Mouse (Mus musculus): ENCODE data around the gene Gm3636.
"Not testable (repeated sequence)": the region's sequence is repeated elsewhere in the genome, so short reads cannot be mapped to it uniquely, and the experiment has no call there.

Gm3636 gene

GRCm38 (mm10) chr14:6742232-6742631 lies at the start of gene Gm3636:
TSS of gene Gm3636 (minus strand) at chr14:6742332.
- DNase-seq, result not testable (repeated sequence)

GRCm38 (mm10) chr14:6774311-6774710 lies 32.2 kb upstream of the Gm3636 start, which contains the start of gene Gm8362:
TSS of gene Gm8362 (minus strand) at chr14:6774411.
- DNase-seq, result not testable (repeated sequence)

DNA sequence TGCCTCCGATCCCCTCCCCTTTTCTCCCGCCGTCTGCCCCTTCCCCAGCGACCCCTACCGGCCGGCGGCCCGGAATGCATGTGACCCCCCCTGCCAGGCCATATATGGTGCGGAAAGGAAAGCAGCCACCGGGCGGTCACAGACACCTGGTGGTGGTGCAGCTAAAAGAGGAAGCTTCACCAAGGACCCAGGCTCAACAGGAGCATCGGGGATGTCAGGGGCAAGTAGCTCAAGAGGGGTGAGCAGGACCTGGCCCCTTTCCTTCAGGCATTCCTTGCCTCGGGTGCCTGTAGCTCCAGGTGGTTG lies 15.1 kb upstream of the Gm3636 start:
- DNase-seq, result not testable (repeated sequence)

DNA sequence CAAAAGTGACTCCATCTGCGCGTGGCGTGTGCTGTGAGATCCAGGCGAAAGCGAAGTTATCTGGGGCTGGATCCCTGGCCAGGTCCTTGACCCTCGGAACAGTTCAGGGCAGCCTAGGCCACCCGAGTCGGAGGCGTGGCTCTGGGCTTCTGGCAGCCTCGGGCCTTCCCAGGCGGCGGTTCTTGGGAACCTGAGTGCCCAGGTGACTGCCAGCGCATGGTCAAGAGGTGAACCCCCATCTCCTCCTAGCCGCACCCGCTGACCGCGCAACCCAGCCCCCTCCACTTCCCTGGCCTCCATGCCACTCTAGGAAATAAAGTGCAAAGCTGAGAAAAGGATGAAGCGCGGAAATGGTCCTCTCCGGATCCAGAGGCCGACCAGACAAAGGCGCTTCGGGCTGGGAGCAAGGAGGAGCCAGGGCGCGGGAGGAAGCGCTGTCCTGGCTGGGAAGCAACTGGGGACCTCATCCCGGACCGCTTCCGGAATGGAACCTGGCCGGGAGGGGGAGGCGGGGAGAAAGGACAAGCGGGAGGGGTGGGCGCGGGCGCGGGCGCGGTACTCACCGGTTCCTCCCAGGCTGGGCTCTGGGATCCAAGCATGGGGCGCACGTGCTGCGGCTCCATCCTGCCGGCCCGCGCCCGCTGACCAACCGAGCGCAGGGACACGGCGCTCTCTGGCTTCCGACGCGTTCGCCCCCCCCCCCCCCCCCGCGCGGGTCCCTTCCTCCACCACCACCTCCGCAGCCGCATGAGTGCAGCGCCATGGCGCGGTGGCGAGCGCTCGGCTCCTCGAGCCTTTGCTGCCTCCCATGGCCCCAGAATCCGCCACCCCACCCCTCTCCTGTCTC lies 14.5 kb upstream of the Gm3636 start:
- DNase-seq, result peak; percentile 6 to 12

- not testable (repeated sequence) for DNase-seq
These were observed 22.0 kb downstream of the Gm3636 start, which contains the start of gene Gm8050 for GRCm38 (mm10) chr14:6720151-6720550. TSS of gene Gm8050 (minus strand) at chr14:6720251.

Data from kidney, postnatal 36 days (tissue).